Mouse (Mus musculus) T-helper 17 cell (primary cell): Measurements from ENCODE around the gene Wdr66.

Source experiments
- in situ Hi-C, 2 experiments: fragments of 300-600 bp; cut with MboI, MseI; formaldehyde crosslinking; loops; 1 replicate in 1 of 2; 2 replicates in 1 of 2; pipeline ENCODE4 v1.15.1; 2025; ENCODE audit warnings: high pct_unique_total_duplicates in 2 of 2

The Wdr66 gene

GRCm38 (mm10) chr5:123270917-123271316 is 19.0 kb downstream of the Wdr66 start:
- in situ Hi-C loops = loop anchor here in 1 of 2 experiments (5.0 kb wide), 1 partner anchor 84 kb away; no protein-coding TSS in a partner anchor

GRCm38 (mm10) chr5:123272927-123273326 is 21.0 kb downstream of the Wdr66 start:
- in situ Hi-C loops = loop anchor here in 1 of 2 experiments (5.0 kb wide), 1 partner anchor 86 kb away; no protein-coding TSS in a partner anchor

- in situ Hi-C loops = no loop called here
These were observed 24.9 kb downstream of the Wdr66 start for GRCm38 (mm10) chr5:123276636-123277341.

- in situ Hi-C loops = no loop called here
These were observed 25.4 kb downstream of the Wdr66 start for GRCm38 (mm10) chr5:123277342-123277701.

GRCm38 (mm10) chr5:123277704-123278103 is 25.8 kb downstream of the Wdr66 start:
- in situ Hi-C loops = no loop called here

- in situ Hi-C loops = no loop called here
These were observed 27.3 kb downstream of the Wdr66 start for GRCm38 (mm10) chr5:123279248-123279647.

GRCm38 (mm10) chr5:123281336-123282136 is 29.6 kb downstream of the Wdr66 start:
- in situ Hi-C loops = no loop called here

- in situ Hi-C loops = no loop called here
These were observed 33.3 kb downstream of the Wdr66 start for GRCm38 (mm10) chr5:123285174-123285573.

- in situ Hi-C loops = no loop called here
These were observed 36.2 kb downstream of the Wdr66 start for GRCm38 (mm10) chr5:123288079-123288478.

- in situ Hi-C loops = no loop called here
These were observed 42.8 kb downstream of the Wdr66 start for GRCm38 (mm10) chr5:123294653-123295052.

- in situ Hi-C loops = no loop called here
These were observed 44.4 kb downstream of the Wdr66 start for GRCm38 (mm10) chr5:123296224-123296806.

GRCm38 (mm10) chr5:123296972-123297754 is 45.3 kb downstream of the Wdr66 start:
- in situ Hi-C loops = no loop called here

- in situ Hi-C loops = no loop called here
These were observed 45.9 kb downstream of the Wdr66 start for GRCm38 (mm10) chr5:123297830-123298229.

GRCm38 (mm10) chr5:123298526-123298925 is 46.6 kb downstream of the Wdr66 start:
- in situ Hi-C loops = no loop called here

- in situ Hi-C loops = loop anchor here in 1 of 2 experiments (5.0 kb wide), 1 partner anchor 58 kb away; no protein-coding TSS in a partner anchor
These were observed 48.7 kb downstream of the Wdr66 start for GRCm38 (mm10) chr5:123300496-123301034.

- in situ Hi-C loops = loop anchor here in 1 of 2 experiments (5.0 kb wide), 1 partner anchor 60 kb away; no protein-coding TSS in a partner anchor
These were observed 50.0 kb downstream of the Wdr66 start for GRCm38 (mm10) chr5:123301780-123302521.

- in situ Hi-C loops = no loop called here
These were observed 55.9 kb downstream of the Wdr66 start for GRCm38 (mm10) chr5:123307630-123308282.

- in situ Hi-C loops = no loop called here
These were observed 57.9 kb downstream of the Wdr66 start for GRCm38 (mm10) chr5:123309816-123310215.

GRCm38 (mm10) chr5:123310221-123310620 is 58.3 kb downstream of the Wdr66 start:
- in situ Hi-C loops = no loop called here
